Mouse (Mus musculus) liver, embryonic 14.5 days (tissue): Measurements from ENCODE around the gene Gm7073. TPM values are rescaled to one million over a fixed set of nuclear protein-coding genes. Genes with fewer than 3 reads are reported as not detected.
A peak's percentile ranks its signal among the peaks of the same experiment; 100 is the strongest.

ENCODE experiments used
- ATAC-seq: fragments of 200-750 bp; cut with Nextera tagmentation; 2 replicates; pipeline ENCODE4 v1.8.0; 2017; ENCODE audit warnings: moderate number of reproducible peaks, mild to moderate bottlenecking, moderate library complexity; ENCODE audit not compliant: insufficient read depth
- DNase-seq, 3 experiments: peaks; one replicate each; pipeline ENCODE4 v3.0.0-alpha.2; 2012 to 2013; ENCODE audit warnings: low read depth in 3 of 3, low spot score in 3 of 3
- H3K27ac ChIP-seq: fragments of 300-500 bp; sonication (generic); 2 replicates; pipeline ENCODE4 v1.5.1; 2014; ENCODE audit warnings: moderate library complexity, mild to moderate bottlenecking, control low read depth, inconsistent platforms
- H3K27me3 ChIP-seq: fragments of 300-500 bp; sonication (generic); 2 replicates; pipeline ENCODE4 v1.6.1; 2014; ENCODE audit warnings: mild to moderate bottlenecking, low read length, moderate library complexity; ENCODE audit not compliant: control insufficient read depth, insufficient read depth
- H3K36me3 ChIP-seq: fragments of 300-500 bp; sonication (generic); replicated peaks from 2 replicates; pipeline ENCODE4 v1.6.1; 2014; ENCODE audit warnings: low read depth; ENCODE audit not compliant: control insufficient read depth, insufficient read depth
- H3K4me1 ChIP-seq, 2 experiments: fragments of 200-500 bp in 1 of 2; fragments of 300-500 bp in 1 of 2; sonication (generic) in 1 of 2; replicated peaks; 2 replicates each; pipeline ENCODE4 v1.6.1; 2012 to 2014; ENCODE audit warnings: antibody characterized with exemption in 1 of 2, inconsistent platforms in 1 of 2, low read length in 1 of 2; ENCODE audit not compliant: control insufficient read depth in 2 of 2, insufficient read depth in 2 of 2
- H3K4me2 ChIP-seq: fragments of 300-500 bp; sonication (generic); 2 replicates; pipeline ENCODE4 v1.6.1; 2014; ENCODE audit warnings: low read depth, mild to moderate bottlenecking, control low read depth, moderate library complexity
- H3K4me3 ChIP-seq, 2 experiments: fragments of 200-500 bp in 1 of 2; fragments of 300-500 bp in 1 of 2; sonication (generic) in 1 of 2; 2 replicates each; pipeline ENCODE4 v1.5.1; 2012 to 2014; ENCODE audit warnings: low read depth in 2 of 2, low read length in 2 of 2, mild to moderate bottlenecking in 2 of 2, control low read depth in 1 of 2, inconsistent platforms in 1 of 2, moderate library complexity in 1 of 2; ENCODE audit not compliant: insufficient read depth in 1 of 2
- H3K9ac ChIP-seq: fragments of 300-500 bp; sonication (generic); replicated peaks from 2 replicates; pipeline ENCODE4 v1.6.1; 2014; ENCODE audit warnings: mild to moderate bottlenecking, control low read depth, moderate library complexity
- H3K9me3 ChIP-seq: fragments of 300-500 bp; sonication (generic); 2 replicates; pipeline ENCODE4 v1.6.1; 2016; ENCODE audit warnings: low read length, mixed read lengths; ENCODE audit not compliant: control insufficient read depth
- CTCF ChIP-seq: IDR thresholded peaks from 2 replicates; pipeline ENCODE4 v1.5.1; 2016; ENCODE audit warnings: antibody characterized with exemption, low read depth, control low read depth
- EP300 ChIP-seq: IDR thresholded peaks from 2 replicates; pipeline ENCODE4 v1.6.1; 2016; ENCODE audit warnings: antibody characterized with exemption, low read depth
- WGBS: fragments of 180-500 bp; shearing (Covaris S2); extraction: QIAGEN DNeasy Blood & Tissue Kit; methylation state at CpG from one replicate; pipeline ENCODE4 v1.1.7; 2014; ENCODE audit not compliant: insufficient replicate concordance; 5-methylcytosine and 5-hydroxymethylcytosine counted together
- microRNA counts: library from miRNA; unstranded; fragments of <30 nt; microRNA quantifications from one replicate; lab custom pipeline; 2016
- microRNA-seq: library from miRNA; unstranded; fragments of <30 nt; microRNA quantifications from one replicate; pipeline ENCODE4, GENCODE M21; 2016
- polyA plus RNA-seq, 2 experiments: library from polyadenylated mRNA; depleted of rRNA in 1 of 2; stranded (reverse) in 1 of 2; unstranded in 1 of 2; fragments of >200 nt; fragmentation: Nextera tagmentation in 1 of 2; extraction: Ambion mirVana in 1 of 2; gene quantifications; 2 replicates each; pipeline versions ENCODE4 v1.2.1 to v1.2.3; 2012 to 2014

The Gm7073 gene
- polyA plus RNA-seq, 2 experiments, result not detected

DNA sequence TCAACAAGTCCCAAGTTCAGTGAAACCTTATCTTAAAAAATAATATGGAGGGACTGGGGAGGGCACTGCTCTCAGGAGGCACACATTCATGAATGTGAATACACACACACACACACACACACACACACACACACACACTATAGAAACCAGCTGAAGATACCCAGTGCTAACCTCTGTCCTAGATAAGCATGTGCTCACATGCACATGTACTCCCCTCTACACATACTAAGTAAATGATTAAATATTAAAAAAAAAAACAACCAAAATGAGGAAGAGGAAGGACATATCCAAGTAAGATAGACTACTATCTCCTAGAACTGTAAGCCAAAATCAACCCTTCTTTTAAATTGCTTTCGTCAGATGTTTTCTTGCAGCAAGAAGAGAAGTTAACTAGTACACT, 152.2 kb downstream of the Gm7073 start:
- no peak overlapping the region for H3K9ac ChIP-seq
- ATAC-seq (peak; percentile 65; the same call in 1 of the 2 replicates), DNase-seq (no peak)
- H3K27me3 ChIP-seq, result no peaks in the 10 kb centered on the region
- no peak overlapping the region for H3K27ac ChIP-seq
- no peaks in the 10 kb centered on the region for H3K9me3 ChIP-seq
- no peaks in the 10 kb centered on the region for H3K4me1 ChIP-seq
- no peak overlapping the region for H3K4me2 ChIP-seq
- H3K36me3 ChIP-seq, result no peaks in the 10 kb centered on the region
- TF ChIP-seq EP300, result no peak
- no peak for TF ChIP-seq CTCF
- no peak overlapping the region for H3K4me3 ChIP-seq
- 44% methylated on average over 1 of the region's 1 CpGs for WGBS

MicroRNA genes within 50 kb of the gene (microRNA counts, 519-probe panel; counts per million panel counts)
- microRNA mmu-miR-505 (lab: Ali Mortazavi, UCI), result 69.9 counts per million

Small RNA genes within 50 kb of the gene (microRNA-seq; reads per million reads assigned to microRNA genes)
- gene Mir505, result 84.1 reads per million, percentile 46 among the genes with 10 or more reads in this experiment

Other genes starting within 250 kb of the Gm7073 start
- 2.4 and 3.4 TPM in 2 replicates for gene Atp11c, start 53.4 kb upstream of the Gm7073 start, polyA plus RNA-seq (2012; rRNA removed)
- gene Atp11c, start 53.4 kb upstream of the Gm7073 start, polyA plus RNA-seq (2014; fragmentation: Nextera tagmentation; extraction: Ambion mirVana), result 4.9 and 5.1 TPM in 2 replicates